In the genomic region with DNA sequence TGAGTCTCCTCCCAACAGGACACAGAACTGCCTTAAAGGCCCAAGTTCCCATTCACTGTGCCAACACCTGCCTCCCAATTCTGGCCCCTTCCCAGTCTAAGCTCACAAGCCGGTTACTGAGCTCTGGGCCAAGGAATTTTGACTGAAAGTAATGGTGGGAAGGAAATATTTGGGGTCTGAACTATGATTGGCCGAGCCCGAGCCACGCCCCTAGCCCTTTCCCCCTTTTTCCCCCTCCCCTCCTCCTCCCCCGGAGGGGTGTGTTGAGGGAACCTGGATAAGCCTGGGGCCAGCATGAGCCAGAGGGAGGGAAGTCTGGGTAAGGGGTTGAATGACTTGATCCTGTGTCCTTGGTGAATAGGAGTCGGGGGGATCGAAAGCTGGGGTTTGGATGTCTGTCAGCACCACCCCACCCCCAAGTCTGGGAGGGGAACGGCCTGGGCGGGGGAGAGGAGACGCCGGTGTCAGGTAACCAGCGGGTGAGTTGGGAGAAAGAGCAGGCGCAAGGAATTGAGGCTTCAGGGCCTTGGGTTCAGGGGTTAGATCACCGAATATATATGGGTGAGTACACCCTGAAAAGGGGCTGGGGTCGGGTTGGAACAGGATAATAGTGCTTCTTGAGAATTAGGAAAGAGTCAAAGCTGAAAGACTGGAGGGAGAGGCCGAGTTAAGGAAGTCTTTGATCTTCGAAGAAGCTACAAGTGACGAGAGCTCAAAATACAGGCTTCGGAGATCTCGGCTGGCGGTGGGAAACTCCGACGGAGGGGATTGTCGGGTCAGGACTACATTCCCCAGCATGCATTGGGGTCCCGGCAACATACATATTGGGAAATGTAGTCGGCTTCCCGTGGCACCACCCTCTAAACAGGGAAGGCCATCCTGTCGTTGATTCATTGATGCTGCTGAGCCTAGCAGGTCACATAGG, we compare ENCODE assay signal across 1 mouse cellular context.
A peak's percentile ranks its signal among the peaks of the same experiment; 100 is the strongest.
TF ChIP-seq lines count a peak whose summit lies in the region.

A gene (plus strand): TSS at position 276 of the 925 bp plus-strand sequence.

TF ChIP-seq in MEL, 35 proteins besides CTCF, POLR2A, EP300 and RAD21 (continued from another document):
- TF ChIP-seq TCF12 (IDR thresholded peaks at IDR 0.05; ENCODE audit: low read depth, low read length), result peak; percentile 3; the same call in 1 of the 2 replicates
